Mouse (Mus musculus) liver, embryonic 15.5 days (tissue): ENCODE data around the gene Nup88. TPM values are rescaled to one million over a fixed set of nuclear protein-coding genes. Genes with fewer than 3 reads are reported as not detected.

Experiments used
- ATAC-seq: fragments of 200-750 bp; cut with Nextera tagmentation; 2 replicates; pipeline ENCODE4 v1.8.0; 2017; ENCODE audit warnings: moderate number of reproducible peaks, mild to moderate bottlenecking, moderate library complexity; ENCODE audit not compliant: insufficient read depth
- H3K27ac ChIP-seq: fragments of 300-500 bp; sonication (generic); replicated peaks from 2 replicates; pipeline ENCODE4 v1.5.1; 2015; ENCODE audit warnings: mild to moderate bottlenecking, inconsistent platforms
- H3K27me3 ChIP-seq: fragments of 300-500 bp; sonication (generic); 2 replicates; pipeline ENCODE4 v1.6.1; 2015; ENCODE audit warnings: mild to moderate bottlenecking, inconsistent platforms
- H3K36me3 ChIP-seq: fragments of 300-500 bp; sonication (generic); replicated peaks from 2 replicates; pipeline ENCODE4 v1.6.1; 2015; ENCODE audit warnings: moderate library complexity, mild to moderate bottlenecking, inconsistent platforms
- H3K4me1 ChIP-seq: fragments of 300-500 bp; sonication (generic); replicated peaks from 2 replicates; pipeline ENCODE4 v1.6.1; 2015; ENCODE audit warnings: inconsistent platforms
- H3K4me2 ChIP-seq: fragments of 300-500 bp; sonication (generic); 2 replicates; pipeline ENCODE4 v1.6.1; 2015; ENCODE audit warnings: moderate library complexity, mild to moderate bottlenecking, inconsistent platforms
- H3K4me3 ChIP-seq: fragments of 300-500 bp; sonication (generic); replicated peaks from 2 replicates; pipeline ENCODE4 v1.5.1; 2015; ENCODE audit warnings: mild to moderate bottlenecking, inconsistent platforms
- H3K9ac ChIP-seq: fragments of 300-500 bp; sonication (generic); 2 replicates; pipeline ENCODE4 v1.6.1; 2015; ENCODE audit warnings: moderate library complexity, mild to moderate bottlenecking, inconsistent platforms
- H3K9me3 ChIP-seq: fragments of 300-500 bp; sonication (generic); replicated peaks from 2 replicates; pipeline ENCODE4 v1.6.1; 2016; ENCODE audit warnings: inconsistent platforms
- WGBS: fragments of 180-500 bp; shearing (Covaris S2); methylation state at CpG from one replicate; pipeline ENCODE4 v1.1.7; 2015; ENCODE audit warnings: mixed read lengths; ENCODE audit not compliant: insufficient replicate concordance; 5-methylcytosine and 5-hydroxymethylcytosine counted together
- polyA plus RNA-seq: library from polyadenylated mRNA; unstranded; fragments of >200 nt; fragmentation: Nextera tagmentation; extraction: Ambion mirVana; gene quantifications from 2 replicates; pipeline ENCODE4 v1.2.1, GENCODE M21; 2015

Nup88 gene
- 57.2 and 58.9 TPM in 2 replicates for polyA plus RNA-seq

DNA sequence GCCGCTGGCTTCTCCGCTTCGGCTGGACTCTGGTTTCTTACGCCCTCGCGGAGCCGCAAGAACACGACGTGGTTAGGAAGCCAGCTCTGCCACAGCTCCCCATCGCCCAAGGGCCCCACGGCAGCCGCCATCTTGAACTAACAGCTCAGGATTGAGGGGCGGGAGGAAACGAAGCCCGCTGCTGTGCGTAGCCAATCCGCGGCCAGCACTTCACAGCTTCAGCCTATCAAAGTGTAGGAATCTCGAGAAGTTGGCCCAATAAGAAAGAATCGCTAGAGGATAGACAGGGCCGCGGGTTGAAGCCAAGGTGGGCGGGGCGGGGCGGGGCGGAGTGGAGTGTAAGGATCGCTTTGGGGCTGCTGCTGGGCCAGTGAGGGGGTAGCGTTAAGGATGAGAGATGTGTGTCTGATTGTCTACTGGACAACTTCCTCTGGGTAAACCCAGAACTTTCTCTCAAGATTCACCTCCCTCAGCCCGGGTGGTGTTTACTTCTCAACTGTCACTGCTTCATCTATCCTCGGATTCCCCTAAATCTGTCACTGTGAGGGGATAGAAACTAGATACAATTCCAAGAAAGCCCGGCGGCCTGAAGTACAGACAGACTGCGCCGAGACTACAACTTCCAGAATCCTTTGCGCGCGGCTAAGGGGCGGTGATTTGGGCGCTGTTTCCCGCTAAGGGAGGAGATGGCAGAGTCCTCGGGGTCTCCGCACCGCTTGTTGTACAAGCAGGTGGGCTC, at the start of gene Nup88, which contains the start of gene Rpain:
Gene Nup88, minus strand, starts transcription at position 153 of the 739 bp plus-strand sequence.
Gene Rpain, plus strand, starts transcription at position 393 of the 739 bp plus-strand sequence.
- peak within 1 kb of the TSS; percentile 94 for H3K4me3 ChIP-seq
- H3K4me1 ChIP-seq = peaks cover 54% of the 10 kb centered on the region
- H3K9ac ChIP-seq = peak within 1 kb of the TSS; percentile 86
- peak; percentile 92 for ATAC-seq
- peak within 1 kb of the TSS; percentile 82 for H3K4me2 ChIP-seq
- peak within 1 kb of the TSS; percentile 98 for H3K27ac ChIP-seq
- peaks cover 52% of the 10 kb centered on the region for H3K36me3 ChIP-seq
- H3K27me3 ChIP-seq = no peaks in the 10 kb centered on the region
- WGBS = under 1% methylated on average over 43 of the region's 43 CpGs
- H3K9me3 ChIP-seq = no peaks in the 10 kb centered on the region

DNA sequence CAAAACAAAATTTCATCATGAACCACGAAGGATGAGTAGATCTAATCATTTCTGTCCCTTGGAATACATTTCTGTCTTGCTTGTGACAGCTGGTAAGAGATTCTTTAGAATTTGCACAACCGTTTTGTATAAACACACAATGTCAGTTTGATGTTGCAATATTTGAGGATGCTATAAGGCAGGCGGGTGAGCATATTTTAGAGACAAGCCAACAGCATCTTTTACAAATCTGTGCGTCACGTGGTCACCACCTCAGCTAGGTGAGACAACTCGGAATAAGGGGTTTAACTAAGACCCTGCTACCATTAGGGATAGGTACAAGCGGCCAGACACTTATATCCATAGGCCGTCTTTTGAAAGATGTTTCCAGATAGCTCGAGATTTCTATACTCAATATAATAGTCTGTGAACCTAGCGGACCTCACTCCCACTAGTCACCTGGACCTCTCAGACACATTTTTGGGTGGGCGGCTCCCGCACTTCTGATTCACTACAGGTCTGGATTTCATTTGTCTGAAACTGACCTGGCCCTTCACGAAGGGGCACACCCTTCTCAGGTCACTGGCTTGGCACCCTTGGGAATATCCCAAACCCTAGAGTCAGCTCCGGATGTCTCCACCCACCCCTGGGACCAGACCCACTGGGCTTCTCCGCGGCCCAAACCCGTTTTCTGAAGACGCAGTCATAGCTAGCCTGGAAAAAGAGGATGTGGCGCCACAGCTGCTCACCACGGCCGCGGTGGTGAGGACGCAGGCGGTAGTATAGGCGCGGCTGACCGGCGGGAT, 48.8 kb upstream of the Nup88 start:
- Histone ChIP-seq H3K27ac (peak overlapping the region; percentile 85), H3K27me3 (no peaks in the 10 kb centered on the region), H3K4me2 (peak overlapping the region; percentile 82), H3K4me1 (peaks cover 44% of the 10 kb centered on the region), H3K9me3 (no peaks in the 10 kb centered on the region), H3K4me3 (peak overlapping the region; percentile 93), H3K36me3 (peaks cover 32% of the 10 kb centered on the region), H3K9ac (peak overlapping the region; percentile 88)
- ATAC-seq = no peak; the same call in 1 of the 2 replicates
- 3% methylated on average over 28 of the region's 28 CpGs for WGBS

DNA sequence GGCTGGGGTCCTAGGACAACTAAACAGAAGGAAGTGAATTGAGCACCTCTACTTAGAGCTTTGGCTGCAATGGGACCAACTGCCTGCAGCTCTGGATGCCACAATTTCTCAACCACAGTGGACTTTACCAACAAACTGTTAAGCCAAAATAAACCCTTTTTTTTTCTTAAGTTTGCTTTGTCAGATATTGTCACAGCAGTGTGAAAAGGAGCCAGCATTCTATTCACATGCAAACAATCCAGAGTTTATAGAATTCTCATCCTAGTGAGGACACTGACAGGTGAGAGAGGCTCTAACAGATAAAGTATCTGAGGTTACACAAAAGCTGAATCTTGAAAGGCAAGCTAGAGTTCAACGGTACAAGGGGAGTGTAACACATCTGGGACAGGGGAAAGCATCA, 47.3 kb upstream of the Nup88 start:
- ATAC-seq = no peak
- Histone ChIP-seq H3K4me3 (no peak overlapping the region), H3K4me1 (peaks cover 46% of the 10 kb centered on the region), H3K9ac (no peak overlapping the region), H3K27me3 (no peaks in the 10 kb centered on the region), H3K27ac (no peak overlapping the region; the same call in 1 of the 2 replicates), H3K36me3 (peaks cover 32% of the 10 kb centered on the region), H3K9me3 (no peaks in the 10 kb centered on the region), H3K4me2 (0 out of 2 replicates have a peak overlapping the region, but pooled peaks have one; percentile 82)
- WGBS = 69% methylated on average over 1 of the region's 1 CpGs

- H3K4me2 ChIP-seq = no peak overlapping the region
- no peak overlapping the region for H3K9ac ChIP-seq
- no peaks in the 10 kb centered on the region for H3K27me3 ChIP-seq
- ATAC-seq = peak; percentile 90
- H3K36me3 ChIP-seq = peaks cover 64% of the 10 kb centered on the region
- H3K27ac ChIP-seq = peak overlapping the region; percentile 51
- no peaks in the 10 kb centered on the region for H3K9me3 ChIP-seq
- H3K4me3 ChIP-seq = no peak overlapping the region
- 81% methylated on average over 7 of the region's 7 CpGs for WGBS
- H3K4me1 ChIP-seq = peaks cover 23% of the 10 kb centered on the region
These were observed 43.0 kb upstream of the Nup88 start for GRCm38 (mm10) chr11:71012743-71013142.

DNA sequence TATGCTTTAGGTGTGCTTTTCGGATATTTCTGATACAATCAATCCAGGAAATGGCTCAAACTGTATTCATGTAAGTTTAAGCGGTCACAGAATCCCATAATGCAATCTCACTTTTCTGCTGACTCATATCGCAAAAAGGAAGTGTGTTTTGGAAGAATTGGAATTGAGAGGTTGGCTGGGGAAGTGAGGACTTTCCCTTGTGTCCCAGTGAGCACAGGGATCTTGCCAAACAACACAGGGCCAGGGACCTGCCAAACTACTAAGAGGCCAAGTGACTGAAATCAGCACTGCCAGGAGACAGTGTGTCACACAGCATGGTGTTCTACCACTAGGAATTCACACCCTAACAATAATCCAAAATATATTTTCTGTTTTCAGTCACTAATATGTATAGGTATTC, 38.5 kb upstream of the Nup88 start:
- H3K9me3 ChIP-seq = no peaks in the 10 kb centered on the region
- H3K27me3 ChIP-seq = no peaks in the 10 kb centered on the region
- no peak overlapping the region for H3K27ac ChIP-seq
- H3K4me1 ChIP-seq = peaks cover 10% of the 10 kb centered on the region
- H3K9ac ChIP-seq = no peak overlapping the region
- no peak overlapping the region for H3K4me2 ChIP-seq
- peaks cover 53% of the 10 kb centered on the region for H3K36me3 ChIP-seq
- ATAC-seq = no peak
- H3K4me3 ChIP-seq = no peak overlapping the region
- WGBS = 64% methylated on average over 3 of the region's 3 CpGs

DNA sequence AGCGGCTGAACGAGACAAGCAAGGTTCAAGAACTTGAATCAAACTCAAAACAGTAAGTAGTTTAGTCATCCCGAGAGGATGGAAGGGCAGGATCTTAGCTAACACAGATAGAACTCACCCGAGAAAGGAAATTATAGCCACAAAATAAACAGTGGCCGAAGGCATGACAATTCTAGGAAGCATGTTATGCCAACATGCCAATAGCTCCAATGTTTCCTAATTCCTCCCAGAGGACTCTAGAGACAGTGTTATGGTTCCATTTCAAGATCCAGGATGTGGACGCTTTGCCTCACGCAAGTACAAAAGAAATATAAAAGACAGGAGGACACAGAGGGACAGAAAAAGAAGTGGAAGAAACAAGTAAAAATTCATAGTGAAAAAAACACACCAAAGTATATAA, 38.1 kb upstream of the Nup88 start:
- Histone ChIP-seq H3K27ac (no peak overlapping the region), H3K4me3 (no peak overlapping the region), H3K4me1 (peaks cover 14% of the 10 kb centered on the region), H3K9me3 (no peaks in the 10 kb centered on the region), H3K36me3 (peaks cover 52% of the 10 kb centered on the region), H3K4me2 (no peak overlapping the region), H3K9ac (no peak overlapping the region), H3K27me3 (no peaks in the 10 kb centered on the region)
- 72% methylated on average over 7 of the region's 7 CpGs for WGBS
- ATAC-seq = no peak

GRCm38 (mm10) chr11:71007026-71007425, 37.3 kb upstream of the Nup88 start:
- Histone ChIP-seq H3K27me3 (no peaks in the 10 kb centered on the region), H3K4me2 (no peak overlapping the region), H3K27ac (no peak overlapping the region), H3K36me3 (peaks cover 44% of the 10 kb centered on the region), H3K9ac (no peak overlapping the region), H3K4me3 (no peak overlapping the region), H3K4me1 (peaks cover 22% of the 10 kb centered on the region), H3K9me3 (no peaks in the 10 kb centered on the region)
- WGBS = 79% methylated on average over 6 of the region's 6 CpGs
- ATAC-seq = no peak

DNA sequence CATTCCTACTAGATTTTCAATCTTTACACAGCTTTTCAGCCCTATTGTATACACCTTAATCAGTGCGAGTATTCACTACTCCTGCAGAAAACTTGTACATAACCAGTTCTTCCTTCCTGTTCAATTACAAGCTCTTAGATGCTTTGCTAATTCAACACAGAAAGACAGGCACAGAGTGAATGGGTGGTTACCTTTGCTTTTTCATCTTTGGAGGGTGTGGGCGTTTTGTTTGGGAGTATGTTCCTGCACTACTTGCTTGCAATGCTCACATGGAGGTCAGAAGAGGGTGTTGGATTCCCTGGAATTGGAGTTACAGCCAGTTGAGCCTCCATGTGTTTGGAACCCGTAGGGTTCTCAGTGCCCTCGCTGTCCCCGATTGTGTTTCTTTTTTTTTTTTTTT, 35.3 kb upstream of the Nup88 start:
- H3K4me1 ChIP-seq = peaks cover 29% of the 10 kb centered on the region
- peak overlapping the region; percentile 88 for H3K4me2 ChIP-seq
- H3K4me3 ChIP-seq = peak overlapping the region; percentile 97
- H3K9ac ChIP-seq = no peak overlapping the region
- no peak for ATAC-seq
- H3K9me3 ChIP-seq = no peaks in the 10 kb centered on the region
- H3K27me3 ChIP-seq = no peaks in the 10 kb centered on the region
- WGBS = 41% methylated on average over 5 of the region's 5 CpGs
- peaks cover 32% of the 10 kb centered on the region for H3K36me3 ChIP-seq
- 0 out of 2 replicates have a peak overlapping the region, but pooled peaks have one; percentile 7 for H3K27ac ChIP-seq

- Histone ChIP-seq H3K27ac (peak within 1 kb of the TSS; percentile 84), H3K4me3 (peak within 1 kb of the TSS; percentile 97), H3K4me2 (peak within 1 kb of the TSS; percentile 88), H3K9ac (peak within 1 kb of the TSS; percentile 76), H3K27me3 (no peaks in the 10 kb centered on the region), H3K4me1 (peaks cover 29% of the 10 kb centered on the region), H3K9me3 (no peaks in the 10 kb centered on the region), H3K36me3 (peaks cover 32% of the 10 kb centered on the region)
- ATAC-seq = peak; percentile 93
- under 1% methylated on average over 34 of the region's 35 CpGs for WGBS
These were observed 34.6 kb upstream of the Nup88 start, which contains the start of gene Dhx33 for GRCm38 (mm10) chr11:71004316-71004773. Gene Dhx33 (minus strand): TSS chr11:71004437.

DNA sequence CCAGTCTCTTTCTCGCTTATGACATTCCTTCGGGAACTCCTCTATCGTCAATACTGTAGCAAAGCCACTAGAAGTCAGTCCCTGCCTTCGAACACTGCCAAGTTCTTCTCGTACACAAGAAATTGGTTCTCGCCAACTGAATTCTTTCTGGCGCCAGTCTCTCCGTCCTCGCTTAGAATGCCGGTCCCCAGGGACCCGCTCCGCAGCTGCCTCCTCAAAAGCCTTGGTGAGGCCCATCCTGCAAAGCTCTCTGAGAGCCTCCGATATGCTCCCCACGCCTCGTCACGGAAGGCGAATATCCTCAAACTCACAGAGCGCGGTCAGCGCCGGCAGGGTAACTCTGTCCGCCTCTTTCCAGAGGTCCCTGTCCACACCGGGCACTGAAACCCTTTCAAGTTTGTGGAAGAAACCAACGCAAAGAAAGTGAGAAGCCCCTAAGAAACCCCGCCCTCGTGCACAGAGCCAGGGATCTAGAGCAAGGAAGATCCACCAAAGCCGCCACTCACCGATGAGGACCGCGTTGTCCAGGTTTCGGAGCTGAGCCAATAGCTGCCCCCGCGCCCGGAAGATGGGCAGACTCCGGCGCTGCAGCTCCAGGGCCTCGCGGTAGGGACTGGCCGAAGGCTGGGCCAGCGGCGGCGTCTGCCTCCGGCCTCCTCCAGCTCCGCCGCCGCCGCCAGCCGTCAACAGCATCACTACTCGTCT, 34.0 kb upstream of the Nup88 start:
- Histone ChIP-seq H3K9ac (peak overlapping the region; percentile 76), H3K4me2 (peak overlapping the region; percentile 88), H3K4me3 (peak overlapping the region; percentile 97), H3K9me3 (no peaks in the 10 kb centered on the region), H3K36me3 (peaks cover 31% of the 10 kb centered on the region), H3K27ac (peak overlapping the region; percentile 84), H3K4me1 (peaks cover 29% of the 10 kb centered on the region), H3K27me3 (no peaks in the 10 kb centered on the region)
- ATAC-seq = peak; percentile 76
- WGBS = under 1% methylated on average over 49 of the region's 49 CpGs
